Mouse (Mus musculus) cortical plate, adult 2 months (tissue): ENCODE data around the gene Hectd1.

Experiments used
- CTCF ChIP-seq: fragments of 200-500 bp; IDR thresholded peaks from 2 replicates; pipeline ENCODE4 v1.5.1; 2011; ENCODE audit warnings: mild to moderate bottlenecking, control low read depth, low read length; ENCODE audit not compliant: insufficient read depth; ENCODE audit errors: extremely low read depth
- POLR2A ChIP-seq: fragments of 200-500 bp; IDR thresholded peaks from 2 replicates; pipeline ENCODE4 v1.6.1; 2011; ENCODE audit warnings: mild to moderate bottlenecking, low read length, control low read depth; ENCODE audit not compliant: insufficient read depth; ENCODE audit errors: extremely low read depth

DNA sequence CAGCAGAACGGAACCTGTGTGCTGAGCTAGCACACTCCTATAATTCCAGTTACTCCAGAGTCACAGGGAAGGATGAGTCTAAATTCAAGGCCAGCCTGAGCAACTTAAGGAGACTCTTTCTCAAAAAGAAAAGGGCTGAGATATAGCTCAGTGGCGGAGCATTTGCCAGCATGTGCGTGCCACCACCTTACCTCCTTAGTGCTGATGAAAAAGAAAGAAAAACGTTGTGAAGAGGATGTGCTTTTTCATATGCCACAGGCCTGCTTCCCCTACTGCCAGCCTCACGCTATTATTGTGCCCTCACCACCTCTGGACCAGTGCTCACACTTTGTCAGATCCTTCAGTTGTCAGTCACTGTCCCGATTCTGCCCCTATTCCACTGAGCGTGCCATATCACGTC is 37.7 kb upstream of the Hectd1 start:
- TF ChIP-seq POLR2A (no peak), CTCF (no peak)
